Mouse (Mus musculus) retina, embryonic 14.5 days (tissue): ENCODE results near the gene Ilk.

Experiments
- DNase-seq: peaks from one replicate; pipeline ENCODE4 v3.0.0-alpha.2; 2015; ENCODE audit warnings: low spot score

Gene Ilk

GRCm38 (mm10) chr7:105786506-105787284, 50.3 kb downstream of the Ilk start:
- peak; percentile 46 for DNase-seq

GRCm38 (mm10) chr7:105787285-105788140, 51.1 kb downstream of the Ilk start, which contains the start of gene Dchs1:
Gene Dchs1, minus strand, starts transcription at chr7:105787654.
- DNase-seq, result peak; percentile 66

- no peak for DNase-seq
Measured at GRCm38 (mm10) chr7:105791147-105791546, 54.8 kb downstream of the Ilk start.
